Mouse (Mus musculus): ENCODE results near the gene Bclaf3. TPM values are rescaled to one million over a fixed set of nuclear protein-coding genes. Genes with fewer than 3 reads are reported as not detected.
"Not testable (repeated sequence)": the region's sequence is repeated elsewhere in the genome, so short reads cannot be mapped to it uniquely, and the experiment has no call there.

The Bclaf3 gene
- total RNA-seq, 2 experiments from 2014 or later: 11.7 to 13.0 TPM

GRCm38 (mm10) chrX:159532811-159533462 is 6.4 kb downstream of the Bclaf3 start:
- TF ChIP-seq CTCF (IDR thresholded peaks at IDR 0.05): no peak
- Histone ChIP-seq H3K27ac (peak overlapping the region; percentile 73), H3K4me3 (peak overlapping the region; percentile 67)
- intact Hi-C loops (cut with DNase I): loop anchor here (5.0 to 10.0 kb wide), 2 partner anchors 429 to 582 kb away; no protein-coding TSS in a partner anchor
- DNase-seq (ENCODE audit: extremely low spot score in 1 of 2, low spot score in 2 of 2): no peak

DNA sequence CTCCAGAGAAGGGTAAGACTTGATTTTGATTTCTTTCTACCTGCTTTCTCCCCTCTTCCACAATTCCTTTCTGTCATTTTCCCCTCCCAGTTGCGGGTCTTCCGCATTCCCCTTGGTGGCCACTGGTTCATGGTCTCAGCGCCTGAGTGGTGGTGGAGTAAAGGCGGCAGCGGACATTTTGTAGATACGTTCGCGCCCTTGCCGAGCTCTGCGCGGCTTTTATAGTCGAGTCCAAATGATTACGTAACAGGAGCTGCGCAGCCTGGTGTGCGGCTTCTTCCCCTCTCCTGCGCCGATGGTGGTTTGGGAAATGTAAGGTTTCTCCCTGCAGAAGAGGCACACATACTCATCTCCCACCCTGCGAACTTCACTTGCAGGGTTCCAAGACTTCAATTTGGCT is 15.4 kb downstream of the Bclaf3 start:
- no peak overlapping the region for H3K4me3 ChIP-seq
- intact Hi-C loops (cut with DNase I): no loop called here
- H3K27ac ChIP-seq: no peak overlapping the region
- no peak for DNase-seq (ENCODE audit: extremely low spot score in 1 of 2, low spot score in 2 of 2)
- TF ChIP-seq CTCF (IDR thresholded peaks at IDR 0.05): no peak

- DNase-seq (ENCODE audit: extremely low spot score in 1 of 2, low spot score in 2 of 2): no peak
These were observed 20.6 kb downstream of the Bclaf3 start for GRCm38 (mm10) chrX:159547093-159547492.

DNA sequence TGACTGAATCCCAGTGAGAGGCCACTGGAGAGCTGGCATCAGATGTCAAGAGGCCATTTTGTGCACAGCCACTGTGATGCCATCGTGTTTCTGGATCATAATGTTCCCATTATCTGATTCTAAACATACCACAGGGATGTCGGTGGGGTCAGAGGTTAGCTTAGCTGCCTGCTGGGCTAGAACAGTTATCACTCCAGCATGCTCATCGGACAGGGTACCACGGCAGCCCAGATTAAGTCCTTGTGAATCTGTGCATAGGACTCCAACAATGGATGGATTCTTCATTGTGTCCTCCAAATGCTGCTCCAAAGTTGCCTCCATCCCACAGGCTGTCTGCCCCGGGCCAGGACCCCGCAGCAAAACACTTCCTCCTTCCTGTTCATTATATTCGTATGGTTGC is 58.2 kb downstream of the Bclaf3 start:
- intact Hi-C loops (cut with DNase I); DNase-seq (ENCODE audit: extremely low spot score in 1 of 2, low spot score in 2 of 2): not testable (repeated sequence)

More at GRCm38 (mm10) chrX:159547093-159547492, 20.6 kb downstream of the Bclaf3 start:
- intact Hi-C loops (cut with DNase I): no loop called here
- Histone ChIP-seq H3K4me3 (no peak overlapping the region), H3K27ac (no peak overlapping the region)
- TF ChIP-seq CTCF (IDR thresholded peaks at IDR 0.05): no peak

DNA sequence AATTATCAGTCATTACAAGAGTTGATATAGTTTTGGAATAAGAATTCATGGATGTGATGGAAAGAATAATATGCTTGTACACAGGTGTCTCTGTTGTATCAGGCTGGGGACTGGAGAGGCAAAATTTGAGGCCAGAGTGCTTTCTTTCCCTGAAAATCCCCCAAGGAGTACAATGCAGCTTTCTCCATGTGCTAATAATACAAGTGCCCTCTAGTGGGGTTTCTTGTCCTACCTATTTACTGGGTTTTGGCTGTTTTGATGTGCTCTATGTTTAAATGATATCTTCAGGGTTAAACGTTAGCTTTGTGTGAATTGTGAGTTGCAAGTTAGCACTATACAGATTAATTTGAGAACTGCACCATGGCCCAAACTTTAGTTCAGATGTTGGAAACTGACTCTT is 65.1 kb downstream of the Bclaf3 start:
- no peak for DNase-seq (ENCODE audit: extremely low spot score in 1 of 2, low spot score in 2 of 2)
- Histone ChIP-seq H3K27ac (no peak overlapping the region), H3K4me3 (no peak overlapping the region)
- TF ChIP-seq CTCF (IDR thresholded peaks at IDR 0.05): peak; percentile 2; the same call in 1 of the 2 replicates
- intact Hi-C loops (cut with DNase I): no loop called here

More for the DNA sequence above, 58.2 kb downstream of the Bclaf3 start:
- H3K27ac ChIP-seq, H3K4me3 ChIP-seq: not testable (repeated sequence)

GRCm38 (mm10) chrX:159597502-159597901 is 71.0 kb downstream of the Bclaf3 start:
- no peak for TF ChIP-seq CTCF (IDR thresholded peaks at IDR 0.05)
- Histone ChIP-seq H3K4me3 (no peak overlapping the region), H3K27ac (no peak overlapping the region)
- no peak for DNase-seq (ENCODE audit: extremely low spot score in 1 of 2, low spot score in 2 of 2)
- intact Hi-C loops (cut with DNase I): no loop called here

GRCm38 (mm10) chrX:159604832-159605231 is 78.3 kb downstream of the Bclaf3 start:
- DNase-seq (ENCODE audit: extremely low spot score in 1 of 2, low spot score in 2 of 2): no peak
- intact Hi-C loops (cut with DNase I): loop anchor here (5.0 kb wide), 1 partner anchor 163 kb away; no protein-coding TSS in a partner anchor
- no peak for TF ChIP-seq CTCF (IDR thresholded peaks at IDR 0.05)
- Histone ChIP-seq H3K27ac (no peak overlapping the region), H3K4me3 (no peak overlapping the region)

DNA sequence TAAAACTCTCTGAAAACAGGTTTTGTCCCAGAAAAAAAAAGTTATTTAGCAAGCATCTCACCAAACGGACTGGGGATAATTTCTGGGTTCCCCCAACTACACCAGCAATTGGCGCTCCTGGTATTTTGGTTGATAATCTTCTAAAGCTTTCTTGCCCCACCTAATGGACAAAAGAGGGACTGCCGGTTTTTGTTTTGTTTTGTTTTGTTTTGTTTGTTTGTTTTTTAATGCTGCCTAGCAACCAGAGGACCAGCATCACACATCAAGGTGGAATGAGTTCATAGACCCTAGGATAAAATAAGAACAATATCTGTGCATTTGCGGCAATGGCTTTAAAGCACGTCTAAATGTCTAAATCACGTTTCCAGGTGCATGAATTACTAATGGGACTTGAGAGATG is 80.4 kb downstream of the Bclaf3 start:
- DNase-seq (ENCODE audit: extremely low spot score in 1 of 2, low spot score in 2 of 2): no peak
- Histone ChIP-seq H3K27ac (no peak overlapping the region), H3K4me3 (no peak overlapping the region)
- TF ChIP-seq CTCF (IDR thresholded peaks at IDR 0.05): peak; percentile 54
- intact Hi-C loops (cut with DNase I): loop anchor here (5.0 kb wide), 1 partner anchor 165 kb away; no protein-coding TSS in a partner anchor

- peak; percentile 60 for TF ChIP-seq CTCF (IDR thresholded peaks at IDR 0.05)
- intact Hi-C loops (cut with DNase I): loop anchor here (2.0 to 10.0 kb wide), 6 partner anchors 62 to 490 kb away; no protein-coding TSS in a partner anchor
These were observed 99.9 kb downstream of the Bclaf3 start for GRCm38 (mm10) chrX:159626208-159626906.

GRCm38 (mm10) chrX:159626907-159627587 is 100.6 kb downstream of the Bclaf3 start, which contains the start of gene Sh3kbp1:
TSS of gene Sh3kbp1 (plus strand) at chrX:159627272.
- peak; percentile 53 to 56 for DNase-seq (ENCODE audit: extremely low spot score in 1 of 2, low spot score in 2 of 2)
- Histone ChIP-seq H3K4me3 (peak within 1 kb of the TSS; percentile 57), H3K27ac (peak within 1 kb of the TSS; percentile 83)
- intact Hi-C loops (cut with DNase I): loop anchor here (2.0 to 10.0 kb wide), 6 partner anchors 62 to 490 kb away; no protein-coding TSS in a partner anchor
- TF ChIP-seq CTCF (IDR thresholded peaks at IDR 0.05): peak; percentile 44

More at GRCm38 (mm10) chrX:159626208-159626906, 99.9 kb downstream of the Bclaf3 start:
- Histone ChIP-seq H3K4me3 (peak overlapping the region; percentile 57), H3K27ac (no peak overlapping the region)
- DNase-seq (ENCODE audit: extremely low spot score in 1 of 2, low spot score in 2 of 2): peak; percentile 11 to 14
